Mouse (Mus musculus): ENCODE results near the gene Nin. TPM values are rescaled to one million over a fixed set of nuclear protein-coding genes. Genes with fewer than 3 reads are reported as not detected.
"Not testable (repeated sequence)": the region's sequence is repeated elsewhere in the genome, so short reads cannot be mapped to it uniquely, and the experiment has no call there.

Gene Nin
- polyA plus RNA-seq, 1 experiment from 2014 or later = 45.3 TPM

- 0 out of 2 replicates have a peak, but pooled peaks have one; percentile 16 for ATAC-seq
- WGBS = 50% methylated on average over 20 of the region's 20 CpGs
- Histone ChIP-seq H3K4me1 (replicated peaks; ENCODE audit: control insufficient read depth, insufficient read depth, low read length) (peaks cover 9% of the 10 kb centered on the region), H3K9me3 (ENCODE audit: control insufficient read depth, low read length) (no peaks in the 10 kb centered on the region), H3K4me3 (replicated peaks; ENCODE audit: low read length) (no peak overlapping the region), H3K36me3 (ENCODE audit: control insufficient read depth, insufficient read depth) (no peaks in the 10 kb centered on the region), H3K27me3 (replicated peaks; ENCODE audit: control insufficient read depth, insufficient read depth, low read length) (no peaks in the 10 kb centered on the region), H3K9ac (replicated peaks; ENCODE audit: low read depth, low read length) (no peak overlapping the region), H3K4me2 (ENCODE audit: low read length) (no peak overlapping the region), H3K27ac (ENCODE audit: low read length) (no peak overlapping the region)
These were observed 31.3 kb upstream of the Nin start for GRCm38 (mm10) chr12:70144637-70145448.

DNA sequence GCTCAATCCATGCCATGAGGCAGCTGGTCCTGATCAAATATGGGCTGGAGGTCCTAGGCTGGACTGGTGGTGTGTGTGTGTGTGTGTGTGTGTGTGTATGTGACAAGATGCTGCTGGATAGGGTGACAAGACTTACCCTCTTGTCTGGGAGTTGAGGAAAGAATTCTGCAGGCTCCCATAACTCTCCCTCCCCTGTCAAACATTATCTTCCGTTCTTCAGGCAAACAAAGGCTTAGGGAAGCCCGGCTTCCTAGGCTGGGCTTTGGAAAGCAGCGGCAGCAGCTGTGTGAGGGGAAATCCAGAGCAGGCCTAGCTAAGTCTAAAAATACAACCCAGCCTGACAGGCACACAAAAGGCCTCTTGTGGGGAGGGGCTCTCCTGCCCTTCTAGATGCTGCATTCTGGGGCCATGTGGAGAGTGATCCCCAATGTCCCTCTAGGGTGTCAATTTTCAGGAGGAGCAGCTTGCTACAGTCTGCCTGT lies 30.6 kb upstream of the Nin start:
- ATAC-seq = peak; percentile 36; the same call in 1 of the 2 replicates

DNA sequence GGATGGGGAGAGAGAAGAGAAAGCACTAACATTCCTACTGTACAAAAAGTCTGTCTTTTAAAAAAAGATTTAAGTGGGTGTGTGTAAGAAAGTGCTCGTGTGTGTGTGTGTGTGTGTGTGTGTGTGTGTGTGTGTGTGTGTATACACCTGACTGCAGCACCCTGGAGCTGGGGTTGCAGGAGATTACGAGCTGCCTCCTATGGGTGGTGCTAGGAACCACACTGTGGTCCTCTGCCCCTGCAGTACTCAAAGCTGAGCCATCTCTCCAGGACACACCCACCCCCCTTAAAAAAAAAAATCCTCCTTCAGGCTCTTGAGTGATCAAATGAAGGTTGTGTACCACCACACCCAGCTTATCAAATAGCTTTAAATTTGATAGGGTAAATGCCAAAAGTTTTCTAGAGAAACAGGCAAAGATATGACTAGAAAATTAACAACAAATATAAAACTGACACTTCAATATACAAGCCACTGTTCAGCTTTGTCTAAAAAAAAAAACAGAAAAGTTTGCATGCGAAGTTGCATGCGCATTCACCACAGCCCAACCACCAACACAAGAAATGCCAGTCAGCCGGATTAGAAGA lies 27.6 kb upstream of the Nin start:
- Histone ChIP-seq H3K27me3 (replicated peaks; ENCODE audit: control insufficient read depth, insufficient read depth, low read length) (no peaks in the 10 kb centered on the region), H3K27ac (ENCODE audit: low read length) (no peak overlapping the region), H3K4me1 (replicated peaks; ENCODE audit: control insufficient read depth, insufficient read depth, low read length) (no peaks in the 10 kb centered on the region), H3K9me3 (ENCODE audit: control insufficient read depth, low read length) (no peaks in the 10 kb centered on the region), H3K4me2 (ENCODE audit: low read length) (no peak overlapping the region), H3K4me3 (replicated peaks; ENCODE audit: low read length) (no peak overlapping the region), H3K9ac (replicated peaks; ENCODE audit: low read depth, low read length) (no peak overlapping the region), H3K36me3 (ENCODE audit: control insufficient read depth, insufficient read depth) (no peaks in the 10 kb centered on the region)
- no peak for ATAC-seq
- 86% methylated on average over 5 of the region's 5 CpGs for WGBS

More for the DNA sequence above, 30.6 kb upstream of the Nin start:
- H3K4me3 ChIP-seq (replicated peaks; ENCODE audit: low read length); H3K36me3 ChIP-seq (ENCODE audit: control insufficient read depth, insufficient read depth); H3K27ac ChIP-seq (ENCODE audit: low read length); H3K27me3 ChIP-seq (replicated peaks; ENCODE audit: control insufficient read depth, insufficient read depth, low read length); H3K4me1 ChIP-seq (replicated peaks; ENCODE audit: control insufficient read depth, insufficient read depth, low read length); H3K4me2 ChIP-seq (ENCODE audit: low read length); H3K9ac ChIP-seq (replicated peaks; ENCODE audit: low read depth, low read length); H3K9me3 ChIP-seq (ENCODE audit: control insufficient read depth, low read length): not testable (repeated sequence)
- 14% methylated on average over 3 of the region's 3 CpGs for WGBS

DNA sequence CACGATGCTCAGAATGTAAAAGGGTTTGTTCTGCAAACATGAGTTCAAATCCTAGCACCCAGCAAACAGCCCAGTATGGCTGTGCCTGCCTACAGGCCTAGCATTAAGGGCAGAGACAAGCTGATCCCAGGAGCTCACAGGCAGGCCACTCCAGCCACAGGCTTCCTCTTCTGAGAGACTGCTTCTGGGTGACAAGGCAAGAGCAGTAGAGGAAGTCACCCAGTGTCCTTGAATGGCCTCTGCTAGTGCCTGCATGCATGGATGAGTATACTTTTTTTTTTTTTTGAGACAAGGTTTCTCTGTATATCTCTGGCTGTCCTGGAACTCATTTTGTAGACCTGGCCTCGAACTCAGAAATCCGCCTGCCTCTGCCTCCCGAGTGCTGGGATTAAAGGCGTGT lies 27.0 kb upstream of the Nin start:
- Histone ChIP-seq H3K36me3 (ENCODE audit: control insufficient read depth, insufficient read depth) (no peaks in the 10 kb centered on the region), H3K27ac (ENCODE audit: low read length) (no peak overlapping the region), H3K9me3 (ENCODE audit: control insufficient read depth, low read length) (no peaks in the 10 kb centered on the region), H3K4me3 (replicated peaks; ENCODE audit: low read length) (no peak overlapping the region), H3K4me1 (replicated peaks; ENCODE audit: control insufficient read depth, insufficient read depth, low read length) (no peaks in the 10 kb centered on the region), H3K27me3 (replicated peaks; ENCODE audit: control insufficient read depth, insufficient read depth, low read length) (no peaks in the 10 kb centered on the region), H3K9ac (replicated peaks; ENCODE audit: low read depth, low read length) (no peak overlapping the region), H3K4me2 (ENCODE audit: low read length) (no peak overlapping the region)
- 90% methylated on average over 5 of the region's 5 CpGs for WGBS
- ATAC-seq = no peak

DNA sequence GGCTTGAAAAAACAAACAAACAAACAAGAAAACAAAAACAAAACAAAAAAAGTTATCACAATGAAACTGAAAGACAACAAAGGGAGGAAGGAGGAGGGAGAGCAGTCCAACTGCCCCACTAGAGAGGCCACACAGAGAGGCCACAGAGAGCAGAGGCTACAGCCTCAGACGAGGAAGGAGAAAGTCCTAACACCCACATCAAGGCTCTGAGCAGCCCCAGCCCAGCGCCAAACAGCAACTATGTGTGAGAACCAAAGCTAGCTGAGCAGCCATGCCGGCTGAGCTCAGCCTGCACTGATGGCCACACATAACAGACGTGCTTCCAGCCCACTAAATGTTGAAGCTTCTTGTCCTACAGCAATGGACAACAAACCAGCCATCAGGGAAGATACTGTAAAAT lies 26.4 kb upstream of the Nin start:
- ATAC-seq = no peak
- Histone ChIP-seq H3K4me1 (replicated peaks; ENCODE audit: control insufficient read depth, insufficient read depth, low read length) (no peaks in the 10 kb centered on the region), H3K36me3 (ENCODE audit: control insufficient read depth, insufficient read depth) (no peaks in the 10 kb centered on the region), H3K9ac (replicated peaks; ENCODE audit: low read depth, low read length) (no peak overlapping the region), H3K27ac (ENCODE audit: low read length) (no peak overlapping the region), H3K27me3 (replicated peaks; ENCODE audit: control insufficient read depth, insufficient read depth, low read length) (no peaks in the 10 kb centered on the region), H3K4me2 (ENCODE audit: low read length) (no peak overlapping the region), H3K4me3 (replicated peaks; ENCODE audit: low read length) (no peak overlapping the region), H3K9me3 (ENCODE audit: control insufficient read depth, low read length) (no peaks in the 10 kb centered on the region)
- WGBS = 76% methylated on average over 4 of the region's 4 CpGs

- 87% methylated on average over 9 of the region's 9 CpGs for WGBS
- ATAC-seq = no peak
- H3K4me2 ChIP-seq (ENCODE audit: low read length) = no peak overlapping the region
- H3K36me3 ChIP-seq (ENCODE audit: control insufficient read depth, insufficient read depth) = no peaks in the 10 kb centered on the region
- no peaks in the 10 kb centered on the region for H3K27me3 ChIP-seq (replicated peaks; ENCODE audit: control insufficient read depth, insufficient read depth, low read length)
- no peaks in the 10 kb centered on the region for H3K4me1 ChIP-seq (replicated peaks; ENCODE audit: control insufficient read depth, insufficient read depth, low read length)
- H3K9ac ChIP-seq (replicated peaks; ENCODE audit: low read depth, low read length) = no peak overlapping the region
- no peak overlapping the region for H3K4me3 ChIP-seq (replicated peaks; ENCODE audit: low read length)
- H3K9me3 ChIP-seq (ENCODE audit: control insufficient read depth, low read length) = no peaks in the 10 kb centered on the region
- H3K27ac ChIP-seq (ENCODE audit: low read length) = no peak overlapping the region
These were observed 24.1 kb upstream of the Nin start for GRCm38 (mm10) chr12:70137626-70138025.

- Histone ChIP-seq H3K4me1 (replicated peaks; ENCODE audit: control insufficient read depth, insufficient read depth, low read length) (no peaks in the 10 kb centered on the region), H3K27ac (ENCODE audit: low read length) (no peak overlapping the region), H3K27me3 (replicated peaks; ENCODE audit: control insufficient read depth, insufficient read depth, low read length) (no peaks in the 10 kb centered on the region), H3K9me3 (ENCODE audit: control insufficient read depth, low read length) (no peaks in the 10 kb centered on the region), H3K4me3 (replicated peaks; ENCODE audit: low read length) (no peak overlapping the region), H3K9ac (replicated peaks; ENCODE audit: low read depth, low read length) (no peak overlapping the region), H3K4me2 (ENCODE audit: low read length) (no peak overlapping the region), H3K36me3 (ENCODE audit: control insufficient read depth, insufficient read depth) (no peaks in the 10 kb centered on the region)
- WGBS = 81% methylated on average over 4 of the region's 4 CpGs
- peak; percentile 45; the same call in 1 of the 2 replicates for ATAC-seq
These were observed 23.6 kb upstream of the Nin start for GRCm38 (mm10) chr12:70137095-70137494.

GRCm38 (mm10) chr12:70136185-70136756 lies 22.8 kb upstream of the Nin start:
- Histone ChIP-seq H3K36me3 (ENCODE audit: control insufficient read depth, insufficient read depth) (no peaks in the 10 kb centered on the region), H3K4me1 (replicated peaks; ENCODE audit: control insufficient read depth, insufficient read depth, low read length) (peaks cover 3% of the 10 kb centered on the region), H3K27ac (ENCODE audit: low read length) (no peak overlapping the region), H3K4me3 (replicated peaks; ENCODE audit: low read length) (no peak overlapping the region), H3K4me2 (ENCODE audit: low read length) (no peak overlapping the region), H3K9ac (replicated peaks; ENCODE audit: low read depth, low read length) (no peak overlapping the region), H3K27me3 (replicated peaks; ENCODE audit: control insufficient read depth, insufficient read depth, low read length) (no peaks in the 10 kb centered on the region), H3K9me3 (ENCODE audit: control insufficient read depth, low read length) (no peaks in the 10 kb centered on the region)
- 59% methylated on average over 12 of the region's 12 CpGs for WGBS
- no peak for ATAC-seq

DNA sequence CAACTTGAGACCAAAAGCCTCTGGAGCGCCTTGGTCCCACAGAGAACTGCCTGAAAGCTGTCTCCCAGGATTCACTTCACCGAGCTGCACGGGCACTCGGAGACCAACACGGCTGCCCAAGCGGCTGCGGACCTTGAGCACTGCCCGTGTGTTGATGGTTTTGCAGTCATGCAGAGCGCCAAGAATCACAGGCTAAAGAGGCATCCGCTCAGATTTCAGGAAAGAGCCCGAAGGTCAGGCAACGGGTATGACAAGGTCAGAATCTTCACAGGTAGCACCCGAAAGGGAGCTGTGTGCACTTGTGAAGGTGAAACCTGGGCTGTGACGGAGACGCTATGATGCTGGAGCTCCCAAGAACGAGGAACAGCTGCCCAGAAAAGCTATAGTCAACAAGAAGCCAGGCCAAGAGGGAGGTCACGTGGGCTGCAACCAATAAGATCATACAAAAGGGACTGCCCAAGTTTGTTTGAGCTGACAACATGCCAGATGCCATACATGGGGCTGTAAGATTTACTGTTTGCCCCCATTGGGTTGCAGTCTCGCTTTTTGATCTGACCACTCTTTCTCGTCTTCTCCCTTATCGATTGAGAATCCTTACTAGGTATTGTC lies 21.2 kb upstream of the Nin start:
- H3K27me3 ChIP-seq (replicated peaks; ENCODE audit: control insufficient read depth, insufficient read depth, low read length) = no peaks in the 10 kb centered on the region
- peaks cover 6% of the 10 kb centered on the region for H3K4me1 ChIP-seq (replicated peaks; ENCODE audit: control insufficient read depth, insufficient read depth, low read length)
- H3K4me2 ChIP-seq (ENCODE audit: low read length) = no peak overlapping the region
- H3K9ac ChIP-seq (replicated peaks; ENCODE audit: low read depth, low read length) = no peak overlapping the region
- no peaks in the 10 kb centered on the region for H3K36me3 ChIP-seq (ENCODE audit: control insufficient read depth, insufficient read depth)
- no peaks in the 10 kb centered on the region for H3K9me3 ChIP-seq (ENCODE audit: control insufficient read depth, low read length)
- H3K4me3 ChIP-seq (replicated peaks; ENCODE audit: low read length) = no peak overlapping the region
- no peak overlapping the region for H3K27ac ChIP-seq (ENCODE audit: low read length)
- 93% methylated on average over 20 of the region's 20 CpGs for WGBS
- ATAC-seq = no peak
